Mouse (Mus musculus) cerebellum, postnatal 25 days (tissue): ENCODE measurements around the gene Arhgap11a.
A peak's percentile ranks its signal among the peaks of the same experiment; 100 is the strongest.

Experiments
- DNase-seq, 2 experiments: peaks; one replicate each; pipeline ENCODE4 v3.0.0; 2021; ENCODE audit warnings: mixed read lengths in 2 of 2

Gene Arhgap11a

GRCm38 (mm10) chr2:113817681-113818606 is 30.5 kb downstream of the Arhgap11a start:
- DNase-seq: peak in 1 of 2 experiments; percentile 33

GRCm38 (mm10) chr2:113807640-113808039 is 40.8 kb downstream of the Arhgap11a start:
- DNase-seq: peak; percentile 77 to 85

- peak; percentile 56 to 66 for DNase-seq
Measured at GRCm38 (mm10) chr2:113806851-113807577, 41.4 kb downstream of the Arhgap11a start.

GRCm38 (mm10) chr2:113805765-113806164 is 42.7 kb downstream of the Arhgap11a start:
- DNase-seq: peak in 1 of 2 experiments; percentile 2

GRCm38 (mm10) chr2:113803753-113804152 is 44.7 kb downstream of the Arhgap11a start:
- DNase-seq: peak; percentile 67 to 76

- DNase-seq: peak in 1 of 2 experiments; percentile 3
Measured at GRCm38 (mm10) chr2:113800846-113801245, 47.6 kb downstream of the Arhgap11a start.

GRCm38 (mm10) chr2:113798605-113799004 is 49.9 kb downstream of the Arhgap11a start:
- peak; percentile 29 to 46 for DNase-seq

GRCm38 (mm10) chr2:113795186-113795585 is 53.3 kb downstream of the Arhgap11a start:
- DNase-seq: no peak

GRCm38 (mm10) chr2:113793521-113793920 is 54.9 kb downstream of the Arhgap11a start:
- no peak for DNase-seq

- no peak for DNase-seq
Measured at GRCm38 (mm10) chr2:113788821-113789387, 59.6 kb downstream of the Arhgap11a start.

GRCm38 (mm10) chr2:113787882-113788281 is 60.6 kb downstream of the Arhgap11a start:
- no peak for DNase-seq

- no peak for DNase-seq
Measured at GRCm38 (mm10) chr2:113784851-113785250, 63.6 kb downstream of the Arhgap11a start.

GRCm38 (mm10) chr2:113781521-113781920 is 66.9 kb downstream of the Arhgap11a start:
- DNase-seq: no peak
